Comparison of ENCODE assay signal across 20 mouse cellular contexts in the genomic region with DNA sequence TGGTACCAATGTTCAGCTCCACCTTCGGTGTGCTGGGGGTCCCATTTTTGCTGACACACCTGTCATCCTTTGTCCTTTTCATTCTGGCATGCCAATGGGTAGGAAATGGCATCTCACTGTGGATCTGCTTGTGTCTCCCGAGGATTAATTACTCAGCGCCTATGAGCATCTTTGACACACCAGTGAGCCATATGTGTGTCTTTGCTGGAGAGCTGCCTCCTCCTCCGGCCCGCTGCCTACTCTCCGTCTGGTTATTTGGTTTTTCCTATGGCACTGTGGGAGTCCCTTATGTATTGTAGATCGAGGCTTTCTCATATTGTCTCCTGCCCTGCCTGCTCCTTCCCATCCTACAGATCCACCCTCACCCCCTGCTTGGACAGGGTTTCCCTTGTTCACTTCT. TPM values are rescaled to one million over a fixed set of nuclear protein-coding genes. Genes with fewer than 3 reads are reported as not detected.
DNase-seq lines count a peak whose midpoint lies in the region.
"Had no signal": no experiment of that assay in that cellular context is flagged by ENCODE, and none has a peak within 500 bp of the region (broad histone marks: within the 10 kb centered on the region; RNA-seq: fewer than 3 reads in every experiment).

No protein-coding gene starts in this region.

- DNase-seq in layer of hippocampus, adult 11-12 months (ENCODE audit: low spot score): peak; percentile 77
- no peak for DNase-seq in layer of hippocampus, postnatal 25 days (ENCODE audit: extremely low spot score in 1 of 2, low spot score in 1 of 2)
- DNase-seq in brain, adult 2 months (ENCODE audit: low read depth, low spot score): peak; percentile 83
- peak; percentile 51 for DNase-seq in layer of hippocampus, adult 9-10 months (ENCODE audit: low spot score)
- DNase-seq in right cerebral cortex, postnatal 25 days: peak; percentile 72
- DNase-seq in cerebellum, postnatal 25 days: no peak
- DNase-seq in T-cell, adult 2 months (ENCODE audit: low spot score): no peak
- DNase-seq: cerebellum, adult 18-20 months; cerebellum, postnatal 14 days; embryo, embryonic 11 days; gastrocnemius, postnatal 25 days; heart, adult 18-20 months; heart, postnatal 14 days; kidney, postnatal 25 days; liver, embryonic 13.5 days; lung, embryonic 14.5 days; thymus, adult 18-20 months had no signal

RNA-seq across cellular contexts. Expression of a gene that starts 26.4 kb away (rescaled TPM):
- total RNA-seq in layer of hippocampus, postnatal 25 days (2021): 10 to 100 TPM; 57.0 to 60.9 TPM
- total RNA-seq: heart, postnatal 14 days; megakaryocyte, adult 5-6 weeks; monocyte, adult 5-6 weeks; neutrophil, adult 5-6 weeks had no signal

Comparison
In these comparisons a context has a peak if more than half of its experiments do, and no peak if none do; other contexts are left out.
1. DNase-seq: peak in layer of hippocampus, adult 11-12 months (single experiment), brain, adult 2 months (single experiment), layer of hippocampus, adult 9-10 months (single experiment) and right cerebral cortex, postnatal 25 days (single experiment); none in layer of hippocampus, postnatal 25 days (0 of 2), cerebellum, postnatal 25 days (0 of 2) and T-cell, adult 2 months (single experiment).